Mouse (Mus musculus) embryonic facial prominence, embryonic 14.5 days (tissue): ENCODE measurements around the gene Epb41l5. TPM values are rescaled to one million over a fixed set of nuclear protein-coding genes. Genes with fewer than 3 reads are reported as not detected.

Source experiments
- ATAC-seq: fragments of 200-750 bp; cut with Nextera tagmentation; 2 replicates; pipeline ENCODE4 v1.8.0; 2017; ENCODE audit warnings: low read depth, moderate number of reproducible peaks, moderate TSS enrichment
- DNase-seq: peaks from one replicate; pipeline ENCODE4 v3.0.0-alpha.2; 2015; ENCODE audit warnings: low spot score
- H3K27ac ChIP-seq: fragments of 300-500 bp; sonication (generic); replicated peaks from 2 replicates; pipeline ENCODE4 v1.5.1; 2014; ENCODE audit warnings: low read depth, mild to moderate bottlenecking, low read length, moderate library complexity
- H3K27me3 ChIP-seq: fragments of 300-500 bp; sonication (generic); replicated peaks from 2 replicates; pipeline ENCODE4 v1.6.1; 2014; ENCODE audit warnings: low read length; ENCODE audit not compliant: control insufficient read depth, insufficient read depth
- H3K36me3 ChIP-seq: fragments of 300-500 bp; sonication (generic); 2 replicates; pipeline ENCODE4 v1.6.1; 2014; ENCODE audit warnings: low read length, mixed read lengths; ENCODE audit not compliant: control insufficient read depth, insufficient read depth
- H3K4me1 ChIP-seq: fragments of 300-500 bp; sonication (generic); 2 replicates; pipeline ENCODE4 v1.6.1; 2014; ENCODE audit warnings: antibody characterized with exemption, low read length; ENCODE audit not compliant: control insufficient read depth, insufficient read depth
- H3K4me2 ChIP-seq: fragments of 300-500 bp; sonication (generic); 2 replicates; pipeline ENCODE4 v1.6.1; 2014; ENCODE audit warnings: low read depth, mild to moderate bottlenecking, low read length, moderate library complexity, mixed read lengths
- H3K4me3 ChIP-seq: fragments of 300-500 bp; sonication (generic); 2 replicates; pipeline ENCODE4 v1.5.1; 2014; ENCODE audit warnings: low read depth, mild to moderate bottlenecking, low read length
- H3K9ac ChIP-seq: fragments of 300-500 bp; sonication (generic); 2 replicates; pipeline ENCODE4 v1.6.1; 2014; ENCODE audit warnings: low read depth, mild to moderate bottlenecking, low read length, moderate library complexity, mixed read lengths
- H3K9me3 ChIP-seq: fragments of 300-500 bp; sonication (generic); 2 replicates; pipeline ENCODE4 v1.6.1; 2016; ENCODE audit warnings: low read length; ENCODE audit not compliant: control insufficient read depth
- WGBS: fragments of 180-500 bp; shearing (Covaris S2); extraction: QIAGEN DNeasy Blood & Tissue Kit; methylation state at CpG from one replicate; pipeline ENCODE4 v1.1.7; 2014; 5-methylcytosine and 5-hydroxymethylcytosine counted together
- polyA plus RNA-seq: library from polyadenylated mRNA; unstranded; fragments of >200 nt; fragmentation: Nextera tagmentation; extraction: Ambion mirVana; gene quantifications from 2 replicates; pipeline ENCODE4 v1.2.1, GENCODE M21; 2014

Gene Epb41l5
- polyA plus RNA-seq, 1 experiment from 2014 or later = 15.0 TPM

- ATAC-seq (no peak), DNase-seq (no peak)
- H3K4me1 ChIP-seq = peaks cover under 1% of the 10 kb centered on the region
- H3K9ac ChIP-seq = no peak overlapping the region
- H3K9me3 ChIP-seq = no peaks in the 10 kb centered on the region
- H3K36me3 ChIP-seq = peaks cover 5% of the 10 kb centered on the region; the same call in 1 of the 2 replicates
- H3K4me2 ChIP-seq = no peak overlapping the region
- H3K4me3 ChIP-seq = no peak overlapping the region
- H3K27me3 ChIP-seq = no peaks in the 10 kb centered on the region
- H3K27ac ChIP-seq = no peak overlapping the region
- 77% methylated on average over 5 of the region's 5 CpGs for WGBS
Observed at GRCm38 (mm10) chr1:119497346-119498004, 151.3 kb downstream of the Epb41l5 start.

- H3K4me2 ChIP-seq = no peak overlapping the region
- H3K36me3 ChIP-seq = no peaks in the 10 kb centered on the region
- DNase-seq (no peak), ATAC-seq (no peak)
- H3K9me3 ChIP-seq = no peaks in the 10 kb centered on the region
- WGBS = 85% methylated on average over 6 of the region's 6 CpGs
- peaks cover 16% of the 10 kb centered on the region for H3K4me1 ChIP-seq
- H3K27me3 ChIP-seq = no peaks in the 10 kb centered on the region
- H3K27ac ChIP-seq = no peak overlapping the region; the same call in 1 of the 2 replicates
- no peak overlapping the region for H3K4me3 ChIP-seq
- no peak overlapping the region for H3K9ac ChIP-seq
Observed at GRCm38 (mm10) chr1:119495396-119495775, 153.4 kb downstream of the Epb41l5 start.

Other genes with a start within 250 kb of the Epb41l5 start
- 1.3 TPM in 2 replicates for gene Inhbb, start 226.8 kb downstream of the Epb41l5 start, polyA plus RNA-seq
- 96.8 and 114 TPM in 2 replicates for gene Ralb, start 144.2 kb downstream of the Epb41l5 start, polyA plus RNA-seq
- 25.3 and 25.8 TPM in 2 replicates for gene Tmem185b, start 122.8 kb downstream of the Epb41l5 start, polyA plus RNA-seq
- 6.6 and 10.5 TPM in 2 replicates for gene Ptpn4, start 188.6 kb upstream of the Epb41l5 start, polyA plus RNA-seq